Mouse (Mus musculus) kidney, adult 2 months (tissue): ENCODE data around the gene Tnfaip3. TPM values are rescaled to one million over a fixed set of nuclear protein-coding genes. Genes with fewer than 3 reads are reported as not detected.

ENCODE experiments used
- DNase-seq: peaks from one replicate; pipeline ENCODE4 v3.0.0; 2021
- H3K27ac ChIP-seq: fragments of 200-500 bp; 2 replicates; pipeline ENCODE4 v1.5.1; 2012; ENCODE audit warnings: low read depth, low read length, control low read depth, inconsistent platforms; ENCODE audit not compliant: insufficient read depth
- H3K27me3 ChIP-seq: fragments of 200-500 bp; replicated peaks from 2 replicates; pipeline ENCODE4 v1.6.1; 2012; ENCODE audit warnings: mild to moderate bottlenecking, moderate library complexity, low read length, inconsistent platforms; ENCODE audit not compliant: control insufficient read depth, insufficient read depth
- H3K36me3 ChIP-seq: fragments of 200-500 bp; 2 replicates; pipeline ENCODE4 v1.6.1; 2012; ENCODE audit warnings: mild to moderate bottlenecking, moderate library complexity, low read length, inconsistent platforms; ENCODE audit not compliant: control insufficient read depth, insufficient read depth
- H3K4me1 ChIP-seq: fragments of 200-500 bp; 2 replicates; pipeline ENCODE4 v1.6.1; 2011; ENCODE audit warnings: low read length; ENCODE audit not compliant: control insufficient read depth, insufficient read depth
- H3K4me3 ChIP-seq: fragments of 200-500 bp; 2 replicates; pipeline ENCODE4 v1.5.1; 2011; ENCODE audit warnings: mild to moderate bottlenecking, low read depth, low read length, control low read depth; ENCODE audit not compliant: insufficient read depth
- CTCF ChIP-seq: fragments of 200-500 bp; conservative IDR thresholded peaks from 2 replicates; pipeline ENCODE4 v1.5.1; 2011; ENCODE audit warnings: low read depth, mild to moderate bottlenecking, control low read depth, low read length, moderate library complexity, mixed read lengths; ENCODE audit not compliant: insufficient read depth, insufficient read length
- POLR2A ChIP-seq: fragments of 200-500 bp; IDR thresholded peaks from one replicate; pipeline ENCODE4 v1.6.1; 2011; ENCODE audit warnings: low read depth, low read length, control low read depth
- WGBS: fragments of 180-500 bp; shearing (Covaris S2); methylation state at CpG from one replicate; pipeline ENCODE4 v1.1.7; 2018; 5-methylcytosine and 5-hydroxymethylcytosine counted together
- polyA plus RNA-seq: library from polyadenylated mRNA; depleted of rRNA; stranded (reverse); fragments of >200 nt; gene quantifications from 2 replicates; pipeline ENCODE4 v1.2.3, GENCODE M21; 2012

The Tnfaip3 gene
- polyA plus RNA-seq, 1 experiment = 3.3 TPM

GRCm38 (mm10) chr10:19013351-19013750, 2.1 kb downstream of the Tnfaip3 start:
- DNase-seq = no peak
- Histone ChIP-seq H3K27ac (no peak overlapping the region), H3K4me1 (peaks cover 12% of the 10 kb centered on the region), H3K27me3 (no peaks in the 10 kb centered on the region), H3K4me3 (no peak overlapping the region), H3K36me3 (no peaks in the 10 kb centered on the region; the same call in 1 of the 2 replicates)
- TF ChIP-seq POLR2A = no peak
- no peak for TF ChIP-seq CTCF
- WGBS = 87% methylated on average over 3 of the region's 3 CpGs

- no peak overlapping the region for H3K4me3 ChIP-seq
- no peak for TF ChIP-seq CTCF
- no peak for TF ChIP-seq POLR2A
- WGBS = 95% methylated on average over 3 of the region's 3 CpGs
- H3K4me1 ChIP-seq = peaks cover 17% of the 10 kb centered on the region
- no peaks in the 10 kb centered on the region; the same call in 1 of the 2 replicates for H3K36me3 ChIP-seq
- no peaks in the 10 kb centered on the region for H3K27me3 ChIP-seq
- DNase-seq = no peak
- H3K27ac ChIP-seq = no peak overlapping the region
These were observed 2.8 kb downstream of the Tnfaip3 start for GRCm38 (mm10) chr10:19012616-19013015.

- Histone ChIP-seq H3K4me1 (peaks cover 17% of the 10 kb centered on the region), H3K27me3 (no peaks in the 10 kb centered on the region), H3K4me3 (no peak overlapping the region), H3K27ac (no peak overlapping the region), H3K36me3 (no peaks in the 10 kb centered on the region; the same call in 1 of the 2 replicates)
- 78% methylated on average over 7 of the region's 7 CpGs for WGBS
- DNase-seq = no peak
- TF ChIP-seq POLR2A (no peak), CTCF (no peak)
These were observed 3.5 kb downstream of the Tnfaip3 start for GRCm38 (mm10) chr10:19011832-19012440.

- WGBS = 92% methylated on average over 8 of the region's 8 CpGs
- peaks cover 4% of the 10 kb centered on the region for H3K36me3 ChIP-seq
- TF ChIP-seq POLR2A (no peak), CTCF (no peak)
- peaks cover 17% of the 10 kb centered on the region for H3K4me1 ChIP-seq
- no peak for DNase-seq
- H3K27ac ChIP-seq = no peak overlapping the region
- no peak overlapping the region for H3K4me3 ChIP-seq
- no peaks in the 10 kb centered on the region for H3K27me3 ChIP-seq
These were observed 5.0 kb downstream of the Tnfaip3 start for GRCm38 (mm10) chr10:19010414-19010813.

GRCm38 (mm10) chr10:19009186-19009672, 6.2 kb downstream of the Tnfaip3 start:
- H3K4me1 ChIP-seq = peaks cover 17% of the 10 kb centered on the region
- 15% methylated on average over 8 of the region's 8 CpGs for WGBS
- peak overlapping the region; percentile 32; the same call in 1 of the 2 replicates for H3K27ac ChIP-seq
- peak; percentile 85 for DNase-seq
- no peak for TF ChIP-seq POLR2A
- no peak for TF ChIP-seq CTCF
- H3K27me3 ChIP-seq = no peaks in the 10 kb centered on the region
- peaks cover 5% of the 10 kb centered on the region for H3K36me3 ChIP-seq
- peak overlapping the region; percentile 15; the same call in 1 of the 2 replicates for H3K4me3 ChIP-seq

- peaks cover 5% of the 10 kb centered on the region for H3K36me3 ChIP-seq
- peaks cover 17% of the 10 kb centered on the region for H3K4me1 ChIP-seq
- DNase-seq = no peak
- H3K27me3 ChIP-seq = no peaks in the 10 kb centered on the region
- H3K27ac ChIP-seq = peak overlapping the region; percentile 4; the same call in 1 of the 2 replicates
- no peak overlapping the region for H3K4me3 ChIP-seq
- TF ChIP-seq POLR2A = no peak
- TF ChIP-seq CTCF = no peak
- WGBS = 94% methylated on average over 4 of the region's 4 CpGs
These were observed 6.9 kb downstream of the Tnfaip3 start for GRCm38 (mm10) chr10:19008607-19008940.

GRCm38 (mm10) chr10:19007897-19008606, 7.4 kb downstream of the Tnfaip3 start:
- Histone ChIP-seq H3K36me3 (peaks cover 5% of the 10 kb centered on the region), H3K4me3 (no peak overlapping the region), H3K27ac (peak overlapping the region; percentile 4; the same call in 1 of the 2 replicates), H3K4me1 (peaks cover 15% of the 10 kb centered on the region), H3K27me3 (no peaks in the 10 kb centered on the region)
- no peak for TF ChIP-seq POLR2A
- no peak for TF ChIP-seq CTCF
- peak; percentile 35 for DNase-seq
- 43% methylated on average over 8 of the region's 8 CpGs for WGBS
